Mouse (Mus musculus): ENCODE measurements at regions not wholly inside any gene's neighbourhood (a gene's known extent, or its start where the extent isn't known, plus 50 kb on each side); places are given as distances from the start of the nearest gene placed in this dataset.

GRCm38 (mm10) chr1:76676836-76677235, 838.1 kb downstream of the Epha4 start:
- DNase-seq (ENCODE audit: extremely low read depth): no peak
- no peaks in the 10 kb centered on the region for H3K27me3 ChIP-seq (replicated peaks)
- no peak overlapping the region for H3K4me2 ChIP-seq (ENCODE audit: insufficient read depth, low read depth, poor library complexity, severe bottlenecking)
- TF ChIP-seq MAX (IDR thresholded peaks at IDR 0.05; ENCODE audit: low read length) (no peak), ZKSCAN1 (IDR thresholded peaks at IDR 0.05; ENCODE audit: borderline replicate concordance, low read depth, low read length) (no peak), JUND (conservative IDR thresholded peaks at IDR 0.05; ENCODE audit: low read depth, low read length) (no peak), PAX5 (IDR thresholded peaks at IDR 0.05; ENCODE audit: low read length) (no peak), MEF2A (IDR thresholded peaks at IDR 0.05; ENCODE audit: borderline replicate concordance, low read depth, low read length) (no peak), IRF4 (IDR thresholded peaks at IDR 0.05; ENCODE audit: low read depth, low read length) (no peak), EP300 (IDR thresholded peaks at IDR 0.05; ENCODE audit: low read length) (no peak), MXI1 (IDR thresholded peaks at IDR 0.05; ENCODE audit: low read depth, low read length) (no peak)
- H3K4me1 ChIP-seq (ENCODE audit: control insufficient read depth in 1 of 2, insufficient read depth in 2 of 2): no peaks in the 10 kb centered on the region
- H3K27ac ChIP-seq (ENCODE audit: insufficient read depth, low read depth): no peak overlapping the region
- H3K79me2 ChIP-seq (replicated peaks; ENCODE audit: control insufficient read depth, extremely low read depth, insufficient read depth, poor library complexity, severe bottlenecking): no peaks in the 10 kb centered on the region
- H3K9ac ChIP-seq (ENCODE audit: insufficient read depth, low read depth): no peak overlapping the region
- no peaks in the 10 kb centered on the region for H3K9me3 ChIP-seq (replicated peaks; ENCODE audit: low read length)
- in situ Hi-C loops (cut with MboI; ENCODE audit: low pct_ligation_motif_present, low pct_unique_long_range_greater_than_20kb, low sequenced_read_pairs) (no loop called here), dilution Hi-C loops (cut with MboI; ENCODE audit: extremely low pct_ligation_motif_present, extremely low pct_unique_long_range_greater_than_20kb, low sequenced_read_pairs) (no loop called here)
- H3K36me3 ChIP-seq (replicated peaks in 1 of 2; ENCODE audit: control insufficient read depth in 1 of 2, insufficient read depth in 1 of 2, low read length in 1 of 2): no peaks in the 10 kb centered on the region
- H3K4me3 ChIP-seq (replicated peaks in 1 of 3; ENCODE audit: low read depth in 2 of 3, low read length in 2 of 3, poor library complexity in 1 of 3): no peak overlapping the region

DNA sequence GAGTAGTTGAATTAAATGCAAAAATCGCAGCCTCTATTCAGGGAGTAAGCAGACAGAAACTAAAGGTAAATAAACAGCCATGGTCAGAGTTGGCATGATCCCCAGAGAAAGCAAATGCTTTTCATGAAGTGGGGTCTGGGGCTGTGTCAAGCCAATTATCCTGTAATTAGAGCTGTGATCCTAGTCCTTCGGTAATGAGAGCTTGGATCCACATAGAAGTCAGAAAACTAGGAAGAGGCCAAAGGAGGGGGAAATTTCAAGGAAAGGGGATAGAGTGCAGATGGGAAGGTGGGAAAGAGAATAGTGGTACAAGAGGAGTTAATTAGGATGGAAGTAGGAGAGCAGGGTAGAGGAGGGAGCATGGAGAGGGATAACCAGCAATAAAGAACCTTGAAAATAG, 809.3 kb downstream of the Epha4 start:
- Histone ChIP-seq H3K27ac (ENCODE audit: insufficient read depth, low read depth) (no peak overlapping the region), H3K4me3 (replicated peaks in 1 of 3; ENCODE audit: low read depth in 2 of 3, low read length in 2 of 3, poor library complexity in 1 of 3) (no peak overlapping the region), H3K4me1 (ENCODE audit: control insufficient read depth in 1 of 2, insufficient read depth in 2 of 2) (no peaks in the 10 kb centered on the region), H3K9me3 (replicated peaks; ENCODE audit: low read length) (no peaks in the 10 kb centered on the region), H3K27me3 (replicated peaks) (no peaks in the 10 kb centered on the region), H3K9ac (ENCODE audit: insufficient read depth, low read depth) (no peak overlapping the region), H3K4me2 (ENCODE audit: insufficient read depth, low read depth, poor library complexity, severe bottlenecking) (no peak overlapping the region), H3K36me3 (replicated peaks in 1 of 2; ENCODE audit: control insufficient read depth in 1 of 2, insufficient read depth in 1 of 2, low read length in 1 of 2) (no peaks in the 10 kb centered on the region), H3K79me2 (replicated peaks; ENCODE audit: control insufficient read depth, extremely low read depth, insufficient read depth, poor library complexity, severe bottlenecking) (no peaks in the 10 kb centered on the region)
- TF ChIP-seq USF2 (conservative IDR thresholded peaks at IDR 0.05; ENCODE audit: low read depth, low read length) (no peak), MXI1 (IDR thresholded peaks at IDR 0.05; ENCODE audit: low read depth, low read length) (no peak), JUN (IDR thresholded peaks at IDR 0.05; ENCODE audit: insufficient read depth, low read depth, low read length) (no peak), E2F4 (IDR thresholded peaks at IDR 0.05; ENCODE audit: insufficient replicate concordance, low read depth, low read length) (no peak), TCF12 (IDR thresholded peaks at IDR 0.05; ENCODE audit: low read depth, low read length) (no peak), CHD2 (IDR thresholded peaks at IDR 0.05; ENCODE audit: low read length) (no peak), ELF1 (IDR thresholded peaks at IDR 0.05; ENCODE audit: low read depth, low read length) (no peak), CHD1 (IDR thresholded peaks at IDR 0.05; ENCODE audit: low read depth, low read length) (no peak)
- in situ Hi-C loops (cut with MboI; ENCODE audit: low pct_ligation_motif_present, low pct_unique_long_range_greater_than_20kb, low sequenced_read_pairs): no loop called here
- no peak for DNase-seq (ENCODE audit: extremely low read depth)
- dilution Hi-C loops (cut with MboI; ENCODE audit: extremely low pct_ligation_motif_present, extremely low pct_unique_long_range_greater_than_20kb, low sequenced_read_pairs): no loop called here

Measured in CH12.LX (cell line).